Mouse (Mus musculus) liver, adult 2 months (tissue): ENCODE data around the gene Dnajc8. TPM values are rescaled to one million over a fixed set of nuclear protein-coding genes. Genes with fewer than 3 reads are reported as not detected.

Experiments
- DNase-seq: peaks from one replicate; pipeline ENCODE4 v3.0.0-alpha.2; 2011; ENCODE audit warnings: low read depth, low spot score; ENCODE audit errors: extremely low read depth
- H3K27ac ChIP-seq: fragments of 200-500 bp; replicated peaks from 2 replicates; pipeline ENCODE4 v1.5.1; 2012; ENCODE audit warnings: low read depth, mild to moderate bottlenecking, control low read depth, inconsistent platforms, low read length; ENCODE audit not compliant: insufficient read depth
- H3K27me3 ChIP-seq: fragments of 200-500 bp; 2 replicates; pipeline ENCODE4 v1.6.1; 2012; ENCODE audit warnings: mild to moderate bottlenecking, moderate library complexity, low read length, inconsistent platforms; ENCODE audit not compliant: control insufficient read depth, insufficient read depth
- H3K36me3 ChIP-seq: fragments of 200-500 bp; 2 replicates; pipeline ENCODE4 v1.6.1; 2012; ENCODE audit warnings: low read length, inconsistent platforms; ENCODE audit not compliant: control insufficient read depth, insufficient read depth
- H3K4me1 ChIP-seq: fragments of 200-500 bp; 2 replicates; pipeline ENCODE4 v1.6.1; 2011; ENCODE audit warnings: low read length; ENCODE audit not compliant: control insufficient read depth, insufficient read depth
- H3K4me3 ChIP-seq: fragments of 200-500 bp; 2 replicates; pipeline ENCODE4 v1.5.1; 2011; ENCODE audit warnings: low read depth, mild to moderate bottlenecking, control low read depth, low read length, moderate library complexity; ENCODE audit not compliant: insufficient read depth
- H3K79me2 ChIP-seq: fragments of 200-500 bp; 2 replicates; pipeline ENCODE4 v1.6.1; 2012; ENCODE audit warnings: inconsistent platforms, mild to moderate bottlenecking, low read length, moderate library complexity; ENCODE audit not compliant: control insufficient read depth, insufficient read depth
- H3K9ac ChIP-seq: fragments of 200-500 bp; 2 replicates; pipeline ENCODE4 v1.6.1; 2012; ENCODE audit warnings: low read depth, mild to moderate bottlenecking, control low read depth, inconsistent platforms, low read length
- CTCF ChIP-seq: fragments of 200-500 bp; IDR thresholded peaks from 2 replicates; pipeline ENCODE4 v1.5.1; 2011; ENCODE audit warnings: low read depth, low read length, control low read depth
- POLR2A ChIP-seq: fragments of 200-500 bp; IDR thresholded peaks from 2 replicates; pipeline ENCODE4 v1.6.1; 2011; ENCODE audit warnings: low read length, control low read depth; ENCODE audit not compliant: insufficient read depth; ENCODE audit errors: extremely low read depth
- WGBS: fragments of 180-500 bp; shearing (Covaris S2); methylation state at CpG from one replicate; pipeline ENCODE4 v1.1.7; 2018; 5-methylcytosine and 5-hydroxymethylcytosine counted together
- polyA plus RNA-seq: library from polyadenylated mRNA; depleted of rRNA; stranded (reverse); fragments of >200 nt; gene quantifications from 2 replicates; pipeline ENCODE4 v1.2.3, GENCODE M21; 2012
- total RNA-seq: library from RNA; depleted of rRNA; stranded (reverse); fragments of >200 nt; gene quantifications from 2 replicates; pipeline ENCODE4 v1.2.3, GENCODE M21; 2014

The Dnajc8 gene
- total and polyA plus RNA-seq, 2 experiments: 10.4 to 26.1 TPM

- Histone ChIP-seq H3K4me1 (peaks cover 42% of the 10 kb centered on the region), H3K36me3 (peaks cover 11% of the 10 kb centered on the region; the same call in 1 of the 2 replicates), H3K27ac (peak overlapping the region; percentile 89), H3K79me2 (no peaks in the 10 kb centered on the region), H3K27me3 (no peaks in the 10 kb centered on the region), H3K4me3 (no peak overlapping the region), H3K9ac (peak overlapping the region; percentile 12; the same call in 1 of the 2 replicates)
- 4% methylated on average over 6 of the region's 6 CpGs for WGBS
- DNase-seq: peak; percentile 100
- TF ChIP-seq CTCF (no peak), POLR2A (no peak)
Observed at GRCm38 (mm10) chr4:132491748-132492147, 43.6 kb upstream of the Dnajc8 start.

GRCm38 (mm10) chr4:132492178-132493060, 42.9 kb upstream of the Dnajc8 start:
- Histone ChIP-seq H3K4me1 (peaks cover 42% of the 10 kb centered on the region), H3K36me3 (peaks cover 15% of the 10 kb centered on the region; the same call in 1 of the 2 replicates), H3K4me3 (no peak overlapping the region), H3K27me3 (no peaks in the 10 kb centered on the region), H3K9ac (peak overlapping the region; percentile 12), H3K79me2 (no peaks in the 10 kb centered on the region), H3K27ac (peak overlapping the region; percentile 89)
- 19% methylated on average over 10 of the region's 10 CpGs for WGBS
- no peak for TF ChIP-seq POLR2A
- no peak for TF ChIP-seq CTCF
- DNase-seq: peak; percentile 86

- H3K27ac ChIP-seq: no peak overlapping the region
- TF ChIP-seq POLR2A: no peak
- WGBS: 90% methylated on average over 20 of the region's 20 CpGs
- no peak overlapping the region for H3K9ac ChIP-seq
- peaks cover 25% of the 10 kb centered on the region; the same call in 1 of the 2 replicates for H3K36me3 ChIP-seq
- H3K4me1 ChIP-seq: peaks cover 27% of the 10 kb centered on the region
- no peak overlapping the region for H3K4me3 ChIP-seq
- H3K27me3 ChIP-seq: no peaks in the 10 kb centered on the region
- no peaks in the 10 kb centered on the region for H3K79me2 ChIP-seq
- peak; percentile 37 for DNase-seq
Observed at GRCm38 (mm10) chr4:132494271-132494918, 41.0 kb upstream of the Dnajc8 start.

- Histone ChIP-seq H3K27me3 (no peaks in the 10 kb centered on the region), H3K4me1 (no peaks in the 10 kb centered on the region; the same call in 1 of the 2 replicates), H3K36me3 (peaks cover 19% of the 10 kb centered on the region; the same call in 1 of the 2 replicates), H3K27ac (no peak overlapping the region), H3K9ac (no peak overlapping the region), H3K4me3 (no peak overlapping the region), H3K79me2 (peaks cover 9% of the 10 kb centered on the region; the same call in 1 of the 2 replicates)
- DNase-seq: no peak
- 97% methylated on average over 6 of the region's 6 CpGs for WGBS
- no peak for TF ChIP-seq POLR2A
- no peak for TF ChIP-seq CTCF
Observed at GRCm38 (mm10) chr4:132501639-132502038, 33.7 kb upstream of the Dnajc8 start.

GRCm38 (mm10) chr4:132503344-132503743, 32.0 kb upstream of the Dnajc8 start:
- Histone ChIP-seq H3K9ac (no peak overlapping the region), H3K79me2 (peaks cover 18% of the 10 kb centered on the region; the same call in 1 of the 2 replicates), H3K4me3 (no peak overlapping the region), H3K27ac (no peak overlapping the region), H3K27me3 (no peaks in the 10 kb centered on the region), H3K4me1 (no peaks in the 10 kb centered on the region; the same call in none of the 2 replicates), H3K36me3 (peaks cover 11% of the 10 kb centered on the region; the same call in 1 of the 2 replicates)
- 87% methylated on average over 11 of the region's 11 CpGs for WGBS
- no peak for TF ChIP-seq CTCF
- TF ChIP-seq POLR2A: no peak
- DNase-seq: no peak
